Mouse (Mus musculus) small intestine, adult 2 months (tissue): ENCODE data around the gene Ankub1. TPM values are rescaled to one million over a fixed set of nuclear protein-coding genes. Genes with fewer than 3 reads are reported as not detected.

Experiments used
- H3K27ac ChIP-seq: fragments of 200-500 bp; 2 replicates; pipeline ENCODE4 v1.5.1; 2012; ENCODE audit warnings: low read depth, low read length, control low read depth, inconsistent platforms; ENCODE audit not compliant: insufficient read depth
- H3K27me3 ChIP-seq: fragments of 200-500 bp; 2 replicates; pipeline ENCODE4 v1.6.1; 2012; ENCODE audit warnings: mild to moderate bottlenecking, moderate library complexity, low read length, inconsistent platforms; ENCODE audit not compliant: control insufficient read depth, insufficient read depth
- H3K36me3 ChIP-seq: fragments of 200-500 bp; 2 replicates; pipeline ENCODE4 v1.6.1; 2012; ENCODE audit warnings: mild to moderate bottlenecking, low read length, control low read depth, inconsistent platforms; ENCODE audit not compliant: control insufficient read depth, insufficient read depth
- H3K4me1 ChIP-seq: fragments of 200-500 bp; 2 replicates; pipeline ENCODE4 v1.6.1; 2012; ENCODE audit warnings: low read length, inconsistent platforms, mixed read lengths; ENCODE audit not compliant: control insufficient read depth, insufficient read depth, insufficient read length
- H3K4me3 ChIP-seq: fragments of 200-500 bp; 2 replicates; pipeline ENCODE4 v1.5.1; 2012; ENCODE audit warnings: low read depth, mild to moderate bottlenecking, control low read depth, inconsistent platforms, low read length, moderate library complexity
- CTCF ChIP-seq: fragments of 200-500 bp; IDR thresholded peaks from 2 replicates; pipeline ENCODE4 v1.5.1; 2012; ENCODE audit warnings: low read depth, mild to moderate bottlenecking, control low read depth, inconsistent platforms, low read length, moderate library complexity, mixed read lengths; ENCODE audit not compliant: insufficient replicate concordance, insufficient read length; ENCODE audit errors: extremely low read depth
- POLR2A ChIP-seq: fragments of 200-500 bp; IDR thresholded peaks from 2 replicates; pipeline ENCODE4 v1.6.1; 2012; ENCODE audit warnings: low read depth, mild to moderate bottlenecking, control low read depth, inconsistent platforms, low read length, moderate library complexity
- WGBS: fragments of 180-500 bp; shearing (Covaris S2); methylation state at CpG from one replicate; pipeline ENCODE4 v1.1.7; 2018; 5-methylcytosine and 5-hydroxymethylcytosine counted together
- polyA plus RNA-seq: library from polyadenylated mRNA; depleted of rRNA; stranded (reverse); fragments of >200 nt; gene quantifications from 2 replicates; pipeline ENCODE4 v1.2.3, GENCODE M21; 2012; rRNA removed

Ankub1 gene
- polyA plus RNA-seq, result not detected in 2 replicates

DNA sequence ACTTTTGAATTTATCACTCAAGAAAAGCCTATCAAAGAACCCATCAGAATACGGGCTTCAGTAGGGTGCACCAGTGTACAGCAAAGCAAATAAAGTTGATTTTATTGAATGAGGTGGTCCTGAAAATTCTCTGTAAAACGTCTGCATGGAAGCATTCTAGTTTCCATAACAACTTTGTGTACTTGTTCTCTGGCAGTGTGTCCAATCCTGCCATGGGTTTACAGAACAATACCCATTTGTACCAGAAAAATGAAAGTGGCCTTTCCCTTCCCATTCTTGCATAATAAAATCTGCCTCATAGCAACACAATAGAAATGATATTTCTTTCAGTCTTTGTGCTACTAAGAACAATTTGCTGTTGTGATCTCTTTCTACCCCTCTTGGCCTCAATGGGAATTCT lies at the start of gene Ankub1:
TSS of gene Ankub1 (minus strand) at position 81 of the 400 bp plus-strand sequence.
- H3K27me3 ChIP-seq, result no peaks in the 10 kb centered on the region; the same call in 1 of the 2 replicates
- no peak for TF ChIP-seq POLR2A
- no peak for TF ChIP-seq CTCF
- no peaks in the 10 kb centered on the region for H3K4me1 ChIP-seq
- no peaks in the 10 kb centered on the region for H3K36me3 ChIP-seq
- H3K27ac ChIP-seq, result no peak within 1 kb of the TSS
- WGBS, result 51% methylated on average over 2 of the region's 2 CpGs
- no peak within 1 kb of the TSS for H3K4me3 ChIP-seq

- Histone ChIP-seq H3K4me1 (0 out of 2 replicates have a peak, but pooled peaks cover 2% of the 10 kb centered on the region), H3K27me3 (no peaks in the 10 kb centered on the region), H3K36me3 (no peaks in the 10 kb centered on the region), H3K27ac (no peak overlapping the region), H3K4me3 (no peak overlapping the region)
- WGBS, result 83% methylated on average over 1 of the region's 1 CpGs
- TF ChIP-seq CTCF (no peak), POLR2A (no peak)
Measured at GRCm38 (mm10) chr3:57739830-57740229, 47.2 kb upstream of the Ankub1 start.

DNA sequence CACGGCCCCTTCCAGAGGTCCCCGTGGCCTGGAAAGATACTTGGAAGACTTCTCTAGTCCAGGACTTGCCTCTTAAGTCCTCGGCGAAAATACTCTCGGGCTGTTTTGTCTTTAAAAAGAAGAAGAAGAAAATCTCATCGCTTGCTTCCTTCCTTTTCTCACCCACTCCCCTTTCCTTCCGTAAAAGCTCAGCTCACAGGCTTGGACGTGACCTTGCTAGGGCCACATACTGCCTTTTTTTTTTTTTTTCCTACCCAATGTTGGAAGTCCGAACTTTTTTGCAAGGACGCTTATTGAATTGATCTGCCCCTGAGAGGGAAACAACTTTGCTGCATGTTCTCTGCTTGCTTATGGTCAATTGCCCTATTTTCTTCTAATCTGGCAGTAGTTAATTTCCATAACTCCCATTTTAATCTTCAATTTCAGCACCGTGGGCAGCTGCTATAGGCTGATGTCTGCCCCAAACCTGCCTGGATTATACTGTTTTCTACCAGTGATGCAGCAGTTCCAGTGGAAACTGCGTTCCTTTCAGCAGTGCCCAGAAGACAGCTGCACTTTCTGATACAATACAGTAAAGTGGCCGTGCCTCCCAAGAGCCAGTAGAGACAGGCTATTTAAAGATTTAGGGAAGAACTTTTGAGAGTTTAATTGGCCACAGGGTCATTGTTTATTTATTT lies 44.0 kb upstream of the Ankub1 start:
- Histone ChIP-seq H3K4me1 (0 out of 2 replicates have a peak, but pooled peaks cover 2% of the 10 kb centered on the region), H3K4me3 (peak overlapping the region; percentile 90), H3K27ac (peak overlapping the region; percentile 97), H3K36me3 (no peaks in the 10 kb centered on the region), H3K27me3 (no peaks in the 10 kb centered on the region)
- TF ChIP-seq POLR2A, result no peak
- no peak for TF ChIP-seq CTCF
- 2% methylated on average over 13 of the region's 13 CpGs for WGBS

DNA sequence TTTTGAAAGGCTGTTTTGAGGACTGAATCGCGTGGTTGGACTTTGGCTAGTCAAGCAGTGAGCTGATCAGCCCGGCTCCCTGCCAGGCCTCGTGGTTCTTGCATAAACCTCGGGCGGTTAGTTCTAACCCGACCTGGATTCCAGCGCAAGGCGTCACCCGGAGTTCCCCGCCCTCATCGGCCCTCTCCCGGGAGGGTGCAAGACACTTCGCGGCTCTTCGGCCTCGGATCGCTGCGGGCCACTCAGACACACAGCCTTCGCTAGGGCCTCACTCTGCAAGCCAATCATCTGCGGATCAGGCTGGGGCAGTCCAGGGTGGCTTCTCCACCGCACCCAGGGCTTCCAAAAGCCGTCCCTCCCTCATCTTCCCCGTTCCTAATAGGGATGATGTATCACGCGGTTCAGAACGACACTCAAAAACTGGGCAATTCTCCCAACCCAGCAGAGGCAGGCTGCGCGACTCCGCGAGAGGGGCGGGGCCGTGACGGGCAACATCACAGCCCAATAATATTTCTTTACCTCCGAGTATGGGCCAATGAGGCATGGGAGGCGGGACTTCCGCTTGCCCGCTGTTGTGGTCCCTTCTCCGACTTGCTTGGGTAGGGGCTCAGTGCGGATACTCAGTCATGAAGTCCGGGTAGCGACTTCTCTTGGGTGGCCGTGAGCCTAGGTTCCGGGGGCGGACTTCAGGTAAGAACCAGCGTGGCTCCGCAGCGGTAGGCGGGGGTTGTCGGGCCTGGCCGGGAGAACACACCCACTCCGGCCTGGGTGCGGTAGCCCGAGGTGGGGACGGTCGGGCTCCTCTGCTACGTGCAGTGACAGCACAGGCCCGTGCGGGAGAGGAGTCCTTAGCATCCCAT lies 43.1 kb upstream of the Ankub1 start, which contains the start of gene Rnf13:
TSS of gene Rnf13 (plus strand) at position 552 of the 860 bp plus-strand sequence.
- H3K27ac ChIP-seq, result peak within 1 kb of the TSS; percentile 97
- H3K36me3 ChIP-seq, result no peaks in the 10 kb centered on the region
- under 1% methylated on average over 59 of the region's 59 CpGs for WGBS
- no peak for TF ChIP-seq CTCF
- TF ChIP-seq POLR2A, result peak; percentile 65
- H3K27me3 ChIP-seq, result no peaks in the 10 kb centered on the region
- H3K4me1 ChIP-seq, result 0 out of 2 replicates have a peak, but pooled peaks cover 2% of the 10 kb centered on the region
- H3K4me3 ChIP-seq, result peak within 1 kb of the TSS; percentile 90

GRCm38 (mm10) chr3:57732206-57732915 lies 39.8 kb upstream of the Ankub1 start:
- Histone ChIP-seq H3K4me1 (0 out of 2 replicates have a peak, but pooled peaks cover 2% of the 10 kb centered on the region), H3K27ac (no peak overlapping the region), H3K27me3 (no peaks in the 10 kb centered on the region), H3K4me3 (no peak overlapping the region), H3K36me3 (no peaks in the 10 kb centered on the region)
- TF ChIP-seq POLR2A (no peak), CTCF (no peak)
- WGBS, result 85% methylated on average over 5 of the region's 5 CpGs

- no peaks in the 10 kb centered on the region for H3K27me3 ChIP-seq
- TF ChIP-seq POLR2A (no peak), CTCF (no peak)
- no peaks in the 10 kb centered on the region for H3K4me1 ChIP-seq
- H3K4me3 ChIP-seq, result no peak overlapping the region
- no peaks in the 10 kb centered on the region for H3K36me3 ChIP-seq
- WGBS, result 76% methylated on average over 6 of the region's 6 CpGs
- H3K27ac ChIP-seq, result no peak overlapping the region
Measured at GRCm38 (mm10) chr3:57714151-57714550, 21.6 kb upstream of the Ankub1 start.

DNA sequence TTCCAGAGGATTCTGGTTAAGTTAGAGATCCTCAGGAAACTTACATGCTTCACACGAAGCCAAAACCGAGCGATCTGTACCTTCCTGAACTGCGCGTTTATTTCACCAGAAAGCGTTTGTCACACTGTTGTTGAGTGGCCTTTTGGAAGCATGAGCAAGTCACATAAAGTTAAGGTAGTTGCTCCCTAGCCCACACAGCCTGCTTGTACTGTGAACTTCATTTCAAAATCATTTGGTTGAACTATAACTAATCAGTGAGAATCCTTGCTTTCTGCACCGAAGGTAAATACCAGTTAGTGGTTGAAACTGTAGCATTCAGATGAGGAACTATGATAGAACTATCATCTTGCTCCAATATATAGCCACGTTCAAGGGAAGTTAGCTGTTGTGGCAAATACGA lies 4.2 kb upstream of the Ankub1 start:
- H3K4me3 ChIP-seq, result no peak overlapping the region
- H3K27ac ChIP-seq, result no peak overlapping the region
- no peaks in the 10 kb centered on the region for H3K4me1 ChIP-seq
- H3K27me3 ChIP-seq, result no peaks in the 10 kb centered on the region
- H3K36me3 ChIP-seq, result no peaks in the 10 kb centered on the region
- TF ChIP-seq CTCF (no peak), POLR2A (no peak)
- WGBS, result 80% methylated on average over 9 of the region's 9 CpGs
